Mouse (Mus musculus): ENCODE data around the gene Prkag2. TPM values are rescaled to one million over a fixed set of nuclear protein-coding genes. Genes with fewer than 3 reads are reported as not detected.

Gene Prkag2
- polyA plus RNA-seq, 1 experiment from 2014 or later, result 65.2 TPM

- WGBS, result 51% methylated on average over 17 of the region's 17 CpGs
- Histone ChIP-seq H3K4me2 (replicated peaks) (no peak overlapping the region), H3K36me3 (no peaks in the 10 kb centered on the region), H3K9me3 (no peaks in the 10 kb centered on the region), H3K4me1 (peaks cover 13% of the 10 kb centered on the region), H3K27ac (no peak overlapping the region), H3K27me3 (replicated peaks) (no peaks in the 10 kb centered on the region), H3K4me3 (no peak overlapping the region), H3K9ac (no peak overlapping the region)
- ATAC-seq (ENCODE audit: low FRiP score, low read depth), result no peak
Observed at GRCm38 (mm10) chr5:25062506-25063132, 37.8 kb downstream of the Prkag2 start.

GRCm38 (mm10) chr5:25058853-25059741, 41.3 kb downstream of the Prkag2 start:
- no peak; the same call in 1 of the 2 replicates for ATAC-seq (ENCODE audit: low FRiP score, low read depth)
- WGBS, result 28% methylated on average over 21 of the region's 21 CpGs
- Histone ChIP-seq H3K36me3 (no peaks in the 10 kb centered on the region), H3K27me3 (replicated peaks) (no peaks in the 10 kb centered on the region), H3K4me1 (peaks cover 17% of the 10 kb centered on the region), H3K9me3 (no peaks in the 10 kb centered on the region), H3K4me3 (no peak overlapping the region), H3K9ac (no peak overlapping the region), H3K27ac (no peak overlapping the region), H3K4me2 (replicated peaks) (peak overlapping the region; percentile 41)

- Histone ChIP-seq H3K27me3 (replicated peaks) (no peaks in the 10 kb centered on the region), H3K36me3 (no peaks in the 10 kb centered on the region), H3K4me2 (replicated peaks) (no peak overlapping the region), H3K9me3 (no peaks in the 10 kb centered on the region), H3K4me1 (peaks cover 17% of the 10 kb centered on the region), H3K27ac (no peak overlapping the region), H3K9ac (no peak overlapping the region), H3K4me3 (no peak overlapping the region)
- WGBS, result 40% methylated on average over 7 of the region's 7 CpGs
- no peak for ATAC-seq (ENCODE audit: low FRiP score, low read depth)
Observed at GRCm38 (mm10) chr5:25058417-25058816, 42.0 kb downstream of the Prkag2 start.

- no peak for ATAC-seq (ENCODE audit: low FRiP score, low read depth)
- H3K27me3 ChIP-seq (replicated peaks), result no peaks in the 10 kb centered on the region
Observed at GRCm38 (mm10) chr5:25055288-25055687, 45.2 kb downstream of the Prkag2 start.

GRCm38 (mm10) chr5:25053971-25054658, 46.3 kb downstream of the Prkag2 start:
- Histone ChIP-seq H3K27me3 (replicated peaks) (no peaks in the 10 kb centered on the region), H3K4me3 (no peak overlapping the region), H3K36me3 (no peaks in the 10 kb centered on the region), H3K4me2 (replicated peaks) (no peak overlapping the region), H3K9me3 (no peaks in the 10 kb centered on the region), H3K27ac (no peak overlapping the region), H3K4me1 (peaks cover 9% of the 10 kb centered on the region), H3K9ac (no peak overlapping the region)
- 76% methylated on average over 7 of the region's 7 CpGs for WGBS
- no peak for ATAC-seq (ENCODE audit: low FRiP score, low read depth)

More at GRCm38 (mm10) chr5:25055288-25055687, 45.2 kb downstream of the Prkag2 start:
- Histone ChIP-seq H3K4me2 (replicated peaks) (no peak overlapping the region), H3K36me3 (no peaks in the 10 kb centered on the region), H3K9me3 (no peaks in the 10 kb centered on the region), H3K4me3 (no peak overlapping the region), H3K9ac (no peak overlapping the region), H3K27ac (no peak overlapping the region; the same call in 1 of the 2 replicates), H3K4me1 (peaks cover 17% of the 10 kb centered on the region)
- 28% methylated on average over 4 of the region's 4 CpGs for WGBS

GRCm38 (mm10) chr5:25050827-25051226, 49.6 kb downstream of the Prkag2 start:
- WGBS, result 46% methylated on average over 8 of the region's 8 CpGs

GRCm38 (mm10) chr5:25047670-25048069, 52.8 kb downstream of the Prkag2 start:
- Histone ChIP-seq H3K27ac (no peak overlapping the region), H3K27me3 (replicated peaks) (no peaks in the 10 kb centered on the region), H3K4me2 (replicated peaks) (no peak overlapping the region), H3K36me3 (no peaks in the 10 kb centered on the region), H3K9me3 (no peaks in the 10 kb centered on the region), H3K9ac (no peak overlapping the region), H3K4me1 (no peaks in the 10 kb centered on the region), H3K4me3 (no peak overlapping the region)
- WGBS, result 62% methylated on average over 1 of the region's 1 CpGs
- no peak for ATAC-seq (ENCODE audit: low FRiP score, low read depth)

More at GRCm38 (mm10) chr5:25050827-25051226, 49.6 kb downstream of the Prkag2 start:
- ATAC-seq (ENCODE audit: low FRiP score, low read depth), result no peak
- Histone ChIP-seq H3K4me2 (replicated peaks) (no peak overlapping the region), H3K36me3 (no peaks in the 10 kb centered on the region), H3K27me3 (replicated peaks) (no peaks in the 10 kb centered on the region), H3K9ac (no peak overlapping the region), H3K9me3 (no peaks in the 10 kb centered on the region), H3K4me3 (no peak overlapping the region), H3K4me1 (0 out of 2 replicates have a peak, but pooled peaks cover 4% of the 10 kb centered on the region), H3K27ac (no peak overlapping the region)

- Histone ChIP-seq H3K9me3 (no peaks in the 10 kb centered on the region), H3K27me3 (replicated peaks) (no peaks in the 10 kb centered on the region), H3K4me3 (no peak overlapping the region), H3K9ac (no peak overlapping the region), H3K36me3 (no peaks in the 10 kb centered on the region), H3K4me2 (replicated peaks) (no peak overlapping the region), H3K27ac (no peak overlapping the region), H3K4me1 (no peaks in the 10 kb centered on the region)
- 84% methylated on average over 3 of the region's 3 CpGs for WGBS
- no peak for ATAC-seq (ENCODE audit: low FRiP score, low read depth)
Observed at GRCm38 (mm10) chr5:25046762-25047161, 53.7 kb downstream of the Prkag2 start.

- no peak overlapping the region for H3K4me2 ChIP-seq (replicated peaks)
- no peaks in the 10 kb centered on the region for H3K4me1 ChIP-seq
- no peaks in the 10 kb centered on the region for H3K27me3 ChIP-seq (replicated peaks)
- no peak for ATAC-seq (ENCODE audit: low FRiP score, low read depth)
- H3K9ac ChIP-seq, result no peak overlapping the region
- H3K36me3 ChIP-seq, result no peaks in the 10 kb centered on the region
- 86% methylated on average over 2 of the region's 2 CpGs for WGBS
- no peak overlapping the region for H3K4me3 ChIP-seq
- H3K27ac ChIP-seq, result no peak overlapping the region
- peaks cover 5% of the 10 kb centered on the region; the same call in 1 of the 2 replicates for H3K9me3 ChIP-seq
Observed at GRCm38 (mm10) chr5:25044007-25044406, 56.4 kb downstream of the Prkag2 start.

GRCm38 (mm10) chr5:25041947-25042346, 58.5 kb downstream of the Prkag2 start:
- no peak for ATAC-seq (ENCODE audit: low FRiP score, low read depth)

GRCm38 (mm10) chr5:25041307-25041706, 59.1 kb downstream of the Prkag2 start:
- Histone ChIP-seq H3K36me3 (no peaks in the 10 kb centered on the region), H3K4me3 (no peak overlapping the region), H3K4me2 (replicated peaks) (no peak overlapping the region), H3K27ac (no peak overlapping the region), H3K4me1 (no peaks in the 10 kb centered on the region), H3K9ac (no peak overlapping the region), H3K9me3 (peaks cover 5% of the 10 kb centered on the region; the same call in 1 of the 2 replicates), H3K27me3 (replicated peaks) (no peaks in the 10 kb centered on the region)
- 47% methylated on average over 5 of the region's 5 CpGs for WGBS
- no peak for ATAC-seq (ENCODE audit: low FRiP score, low read depth)

More at GRCm38 (mm10) chr5:25041947-25042346, 58.5 kb downstream of the Prkag2 start:
- H3K4me3 ChIP-seq, result no peak overlapping the region
- H3K9me3 ChIP-seq, result peaks cover 5% of the 10 kb centered on the region; the same call in 1 of the 2 replicates
- H3K36me3 ChIP-seq, result no peaks in the 10 kb centered on the region
- no peaks in the 10 kb centered on the region for H3K27me3 ChIP-seq (replicated peaks)
- no peak overlapping the region for H3K4me2 ChIP-seq (replicated peaks)
- no peak overlapping the region for H3K27ac ChIP-seq
- 91% methylated on average over 1 of the region's 1 CpGs for WGBS
- H3K4me1 ChIP-seq, result no peaks in the 10 kb centered on the region
- no peak overlapping the region for H3K9ac ChIP-seq

- H3K27ac ChIP-seq, result no peak overlapping the region
- 80% methylated on average over 7 of the region's 7 CpGs for WGBS
Observed at GRCm38 (mm10) chr5:25040903-25041302, 59.5 kb downstream of the Prkag2 start.

More at GRCm38 (mm10) chr5:25040903-25041302, 59.5 kb downstream of the Prkag2 start:
- Histone ChIP-seq H3K27me3 (replicated peaks) (no peaks in the 10 kb centered on the region), H3K9ac (no peak overlapping the region), H3K36me3 (no peaks in the 10 kb centered on the region), H3K9me3 (peaks cover 5% of the 10 kb centered on the region; the same call in 1 of the 2 replicates), H3K4me3 (no peak overlapping the region), H3K4me2 (replicated peaks) (no peak overlapping the region), H3K4me1 (no peaks in the 10 kb centered on the region)
- no peak for ATAC-seq (ENCODE audit: low FRiP score, low read depth)

All from neural tube, embryonic 12.5 days (tissue).